Mouse (Mus musculus): ENCODE data around the gene Hcn4.

GRCm38 (mm10) chr9:58811171-58811570, 12.0 kb upstream of the Hcn4 start:
- no peak for TF ChIP-seq POLR2A (IDR thresholded peaks at IDR 0.05; ENCODE audit: insufficient read depth, low read length)
- TF ChIP-seq CTCF (IDR thresholded peaks at IDR 0.05; ENCODE audit: low read depth, low read length), result no peak
- no peak for TF ChIP-seq EP300 (IDR thresholded peaks at IDR 0.05; ENCODE audit: insufficient read depth, low read depth, low read length)
